Mouse (Mus musculus) liver, embryonic 14.5 days (tissue): ENCODE measurements at regions not wholly inside any gene's neighbourhood (a gene's known extent, or its start where the extent isn't known, plus 50 kb on each side); places are given as distances from the start of the nearest gene placed in this dataset.

Experiments used
- CTCF ChIP-seq: IDR thresholded peaks from 2 replicates; pipeline ENCODE4 v1.5.1; 2016; ENCODE audit warnings: antibody characterized with exemption, low read depth, control low read depth
- EP300 ChIP-seq: IDR thresholded peaks from 2 replicates; pipeline ENCODE4 v1.6.1; 2016; ENCODE audit warnings: antibody characterized with exemption, low read depth

- TF ChIP-seq CTCF (no peak), EP300 (no peak)
Measured at GRCm38 (mm10) chr3:70533593-70534321, 526.3 kb downstream of the Otol1 start.
